Mouse (Mus musculus): ENCODE measurements at regions not wholly inside any gene's neighbourhood (a gene's known extent, or its start where the extent isn't known, plus 50 kb on each side); places are given as distances from the start of the nearest gene placed in this dataset.

DNA sequence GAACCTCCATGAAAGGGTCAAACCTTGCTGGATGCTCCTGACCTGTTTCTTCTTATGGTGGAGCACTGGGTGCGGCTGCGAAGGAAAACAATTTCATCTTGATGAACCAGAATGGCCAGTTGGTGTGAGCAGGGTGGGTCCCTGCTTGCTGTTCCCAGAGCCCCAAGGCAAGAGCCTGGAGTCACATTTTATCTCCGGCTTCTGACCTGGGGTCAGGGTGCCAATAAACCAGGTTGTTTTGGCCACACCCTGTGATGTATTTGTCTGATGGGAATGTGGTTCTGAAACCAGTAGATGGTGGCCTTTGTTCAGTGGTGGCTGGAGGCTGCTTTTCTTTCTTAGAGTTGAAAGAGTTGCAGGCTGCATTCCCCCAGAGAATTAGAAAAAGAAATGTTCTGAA, 274.4 kb downstream of the Tbc1d1 start:
- Histone ChIP-seq H3K27ac (replicated peaks; ENCODE audit: low read depth, low read length) (no peak overlapping the region), H3K4me1 (ENCODE audit: control insufficient read depth, insufficient read depth, low read length) (peaks cover under 1% of the 10 kb centered on the region; the same call in 1 of the 2 replicates), H3K4me3 (replicated peaks; ENCODE audit: low read length) (no peak overlapping the region), H3K9ac (ENCODE audit: low read depth, low read length, severe bottlenecking) (no peak overlapping the region), H3K4me2 (replicated peaks; ENCODE audit: low read depth, low read length, severe bottlenecking) (no peak overlapping the region), H3K9me3 (ENCODE audit: control insufficient read depth, low read length) (no peaks in the 10 kb centered on the region), H3K27me3 (ENCODE audit: control insufficient read depth, insufficient read depth, low read length) (no peaks in the 10 kb centered on the region), H3K36me3 (ENCODE audit: control insufficient read depth, insufficient read depth, low read length) (no peaks in the 10 kb centered on the region)
- ATAC-seq (ENCODE audit: low FRiP score, low read depth), result no peak
- TF ChIP-seq POLR2A (IDR thresholded peaks at IDR 0.05; ENCODE audit: borderline replicate concordance, extremely low read depth, insufficient read depth, insufficient read length), result no peak
- WGBS, result 71% methylated on average over 3 of the region's 3 CpGs
- DNase-seq (ENCODE audit: low spot score), result no peak

DNA sequence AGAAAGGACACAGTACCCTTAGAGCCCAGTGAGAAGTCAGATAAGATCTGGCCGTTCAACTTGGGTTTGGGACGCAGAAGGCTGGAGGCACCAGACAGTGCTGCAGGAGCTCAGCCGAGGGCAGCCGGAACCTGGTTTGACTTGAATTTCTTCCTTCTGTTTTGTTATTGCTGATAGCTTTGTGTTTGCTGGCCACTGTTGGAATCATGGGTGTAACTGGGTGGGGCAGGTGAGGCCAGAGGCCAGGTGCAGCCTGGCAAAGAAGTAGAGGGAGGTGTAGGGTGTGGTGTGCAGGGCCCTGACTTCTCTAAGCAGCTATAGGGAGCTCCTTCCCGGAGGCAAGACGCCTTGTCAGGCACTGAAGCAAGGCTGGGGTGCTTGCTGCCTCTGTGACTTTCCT, 275.5 kb downstream of the Tbc1d1 start:
- Histone ChIP-seq H3K4me1 (ENCODE audit: control insufficient read depth, insufficient read depth, low read length) (peaks cover 7% of the 10 kb centered on the region), H3K4me2 (replicated peaks; ENCODE audit: low read depth, low read length, severe bottlenecking) (no peak overlapping the region), H3K9me3 (ENCODE audit: control insufficient read depth, low read length) (no peaks in the 10 kb centered on the region), H3K9ac (ENCODE audit: low read depth, low read length, severe bottlenecking) (no peak overlapping the region), H3K36me3 (ENCODE audit: control insufficient read depth, insufficient read depth, low read length) (no peaks in the 10 kb centered on the region), H3K27ac (replicated peaks; ENCODE audit: low read depth, low read length) (no peak overlapping the region), H3K27me3 (ENCODE audit: control insufficient read depth, insufficient read depth, low read length) (no peaks in the 10 kb centered on the region), H3K4me3 (replicated peaks; ENCODE audit: low read length) (no peak overlapping the region)
- no peak for TF ChIP-seq POLR2A (IDR thresholded peaks at IDR 0.05; ENCODE audit: borderline replicate concordance, extremely low read depth, insufficient read depth, insufficient read length)
- 84% methylated on average over 6 of the region's 6 CpGs for WGBS
- no peak for DNase-seq (ENCODE audit: low spot score)
- ATAC-seq (ENCODE audit: low FRiP score, low read depth), result no peak

DNA sequence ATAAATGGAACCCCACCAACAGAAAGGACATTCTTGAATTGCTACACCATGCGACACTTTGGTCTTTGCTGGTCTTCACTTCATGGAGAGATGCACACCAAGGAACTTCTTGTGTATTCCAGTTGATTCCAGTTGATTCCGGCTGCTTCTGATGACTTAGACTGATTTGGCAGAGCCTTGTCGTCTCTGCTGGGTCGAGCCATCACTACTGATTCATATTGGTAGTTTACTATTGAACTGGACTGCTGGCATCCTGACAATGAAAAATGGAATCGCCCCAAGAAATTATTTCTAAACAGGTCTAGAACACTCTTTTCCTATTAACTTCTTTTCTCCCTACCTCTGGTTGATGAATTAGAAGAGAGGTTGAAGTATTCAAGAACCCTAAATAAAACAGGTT, 277.7 kb downstream of the Tbc1d1 start:
- no peak for TF ChIP-seq POLR2A (IDR thresholded peaks at IDR 0.05; ENCODE audit: borderline replicate concordance, extremely low read depth, insufficient read depth, insufficient read length)
- no peak overlapping the region for H3K27ac ChIP-seq (replicated peaks; ENCODE audit: low read depth, low read length)
- no peak for ATAC-seq (ENCODE audit: low FRiP score, low read depth)
- peaks cover 18% of the 10 kb centered on the region for H3K4me1 ChIP-seq (ENCODE audit: control insufficient read depth, insufficient read depth, low read length)
- no peak overlapping the region for H3K9ac ChIP-seq (ENCODE audit: low read depth, low read length, severe bottlenecking)
- H3K4me3 ChIP-seq (replicated peaks; ENCODE audit: low read length), result no peak overlapping the region
- no peaks in the 10 kb centered on the region for H3K36me3 ChIP-seq (ENCODE audit: control insufficient read depth, insufficient read depth, low read length)
- no peak for DNase-seq (ENCODE audit: low spot score)
- 91% methylated on average over 5 of the region's 5 CpGs for WGBS
- H3K4me2 ChIP-seq (replicated peaks; ENCODE audit: low read depth, low read length, severe bottlenecking), result no peak overlapping the region
- no peaks in the 10 kb centered on the region for H3K9me3 ChIP-seq (ENCODE audit: control insufficient read depth, low read length)
- H3K27me3 ChIP-seq (ENCODE audit: control insufficient read depth, insufficient read depth, low read length), result no peaks in the 10 kb centered on the region

DNA sequence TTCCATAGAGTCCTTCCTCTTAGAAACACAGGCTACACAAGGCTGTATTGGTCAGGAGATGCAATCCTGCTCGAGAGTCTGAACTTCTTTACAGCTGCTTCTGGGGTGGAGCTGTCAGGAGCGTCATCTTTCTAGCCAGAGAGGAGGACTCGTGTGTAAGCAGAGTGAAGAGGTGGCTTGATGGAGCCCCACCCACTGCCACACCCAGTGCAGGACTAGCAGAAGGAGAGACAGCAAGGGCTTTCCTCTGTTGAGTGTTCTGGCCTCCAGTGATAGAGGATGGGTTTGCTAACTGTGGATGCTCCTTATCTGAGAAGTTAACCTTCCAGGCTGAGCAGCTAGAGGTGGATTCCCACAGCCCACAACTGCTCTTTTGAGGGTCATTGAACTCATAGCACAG, 279.4 kb downstream of the Tbc1d1 start:
- H3K36me3 ChIP-seq (ENCODE audit: control insufficient read depth, insufficient read depth, low read length), result no peaks in the 10 kb centered on the region
- no peaks in the 10 kb centered on the region for H3K9me3 ChIP-seq (ENCODE audit: control insufficient read depth, low read length)
- H3K4me3 ChIP-seq (replicated peaks; ENCODE audit: low read length), result no peak overlapping the region
- ATAC-seq (ENCODE audit: low FRiP score, low read depth) (no peak), DNase-seq (ENCODE audit: low spot score) (no peak)
- WGBS, result 50% methylated on average over 3 of the region's 3 CpGs
- no peak for TF ChIP-seq POLR2A (IDR thresholded peaks at IDR 0.05; ENCODE audit: borderline replicate concordance, extremely low read depth, insufficient read depth, insufficient read length)
- peaks cover 18% of the 10 kb centered on the region for H3K4me1 ChIP-seq (ENCODE audit: control insufficient read depth, insufficient read depth, low read length)
- no peak overlapping the region for H3K4me2 ChIP-seq (replicated peaks; ENCODE audit: low read depth, low read length, severe bottlenecking)
- H3K27me3 ChIP-seq (ENCODE audit: control insufficient read depth, insufficient read depth, low read length), result no peaks in the 10 kb centered on the region
- no peak overlapping the region for H3K9ac ChIP-seq (ENCODE audit: low read depth, low read length, severe bottlenecking)
- H3K27ac ChIP-seq (replicated peaks; ENCODE audit: low read depth, low read length), result no peak overlapping the region

DNA sequence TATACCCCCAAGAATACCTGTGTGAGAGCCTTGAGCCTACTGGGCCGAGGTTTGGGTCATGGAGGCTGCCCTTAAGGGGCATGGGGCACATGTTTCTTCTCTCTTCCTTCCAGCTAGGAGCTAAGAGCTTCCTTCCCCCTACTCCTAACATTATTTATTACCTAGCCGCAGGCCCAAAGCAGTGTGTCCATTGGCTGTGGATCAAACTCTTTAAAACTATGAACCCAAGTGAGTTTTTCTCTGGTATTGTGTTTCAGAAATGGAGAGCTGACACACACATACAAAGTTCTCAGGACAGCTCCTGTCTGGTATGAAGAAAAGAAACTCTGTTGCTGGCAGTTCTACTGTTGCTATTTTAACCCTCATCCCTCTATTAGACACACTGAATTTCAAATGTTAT, 279.9 kb downstream of the Tbc1d1 start:
- Histone ChIP-seq H3K9me3 (ENCODE audit: control insufficient read depth, low read length) (no peaks in the 10 kb centered on the region), H3K4me2 (replicated peaks; ENCODE audit: low read depth, low read length, severe bottlenecking) (no peak overlapping the region), H3K9ac (ENCODE audit: low read depth, low read length, severe bottlenecking) (no peak overlapping the region), H3K4me1 (ENCODE audit: control insufficient read depth, insufficient read depth, low read length) (peaks cover 18% of the 10 kb centered on the region), H3K27me3 (ENCODE audit: control insufficient read depth, insufficient read depth, low read length) (no peaks in the 10 kb centered on the region), H3K36me3 (ENCODE audit: control insufficient read depth, insufficient read depth, low read length) (no peaks in the 10 kb centered on the region), H3K27ac (replicated peaks; ENCODE audit: low read depth, low read length) (no peak overlapping the region), H3K4me3 (replicated peaks; ENCODE audit: low read length) (no peak overlapping the region)
- TF ChIP-seq POLR2A (IDR thresholded peaks at IDR 0.05; ENCODE audit: borderline replicate concordance, extremely low read depth, insufficient read depth, insufficient read length), result no peak
- DNase-seq (ENCODE audit: low spot score), result no peak
- ATAC-seq (ENCODE audit: low FRiP score, low read depth), result no peak
- 54% methylated on average over 2 of the region's 2 CpGs for WGBS

DNA sequence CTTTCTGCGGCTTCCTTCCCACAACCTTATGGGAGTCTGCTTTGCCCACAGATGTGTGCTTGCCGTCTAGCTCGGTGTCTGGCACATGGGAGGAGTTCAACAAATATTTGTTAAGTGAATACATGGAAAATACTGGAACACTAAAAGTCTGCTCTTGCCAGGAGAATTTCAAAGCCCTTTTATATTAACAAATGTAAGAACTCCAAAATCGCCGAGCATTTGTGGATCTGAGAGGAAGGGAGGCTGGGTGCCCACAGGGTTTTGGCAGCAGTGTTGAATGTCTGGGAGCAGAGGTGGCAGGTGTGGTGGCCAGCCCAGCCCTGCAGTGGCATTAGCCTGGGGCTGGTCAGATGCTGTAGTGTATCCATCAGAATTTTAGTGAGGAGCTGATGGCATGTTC, 281.6 kb downstream of the Tbc1d1 start:
- ATAC-seq (ENCODE audit: low FRiP score, low read depth) (no peak), DNase-seq (ENCODE audit: low spot score) (no peak)
- Histone ChIP-seq H3K27me3 (ENCODE audit: control insufficient read depth, insufficient read depth, low read length) (no peaks in the 10 kb centered on the region), H3K36me3 (ENCODE audit: control insufficient read depth, insufficient read depth, low read length) (no peaks in the 10 kb centered on the region), H3K27ac (replicated peaks; ENCODE audit: low read depth, low read length) (no peak overlapping the region), H3K9me3 (ENCODE audit: control insufficient read depth, low read length) (no peaks in the 10 kb centered on the region), H3K4me2 (replicated peaks; ENCODE audit: low read depth, low read length, severe bottlenecking) (no peak overlapping the region), H3K4me1 (ENCODE audit: control insufficient read depth, insufficient read depth, low read length) (peaks cover 18% of the 10 kb centered on the region), H3K9ac (ENCODE audit: low read depth, low read length, severe bottlenecking) (no peak overlapping the region), H3K4me3 (replicated peaks; ENCODE audit: low read length) (no peak overlapping the region)
- 57% methylated on average over 5 of the region's 5 CpGs for WGBS
- TF ChIP-seq POLR2A (IDR thresholded peaks at IDR 0.05; ENCODE audit: borderline replicate concordance, extremely low read depth, insufficient read depth, insufficient read length), result no peak
